Mouse (Mus musculus) midbrain, postnatal 0 days (tissue): Measurements from ENCODE around the gene Hipk2. TPM values are rescaled to one million over a fixed set of nuclear protein-coding genes. Genes with fewer than 3 reads are reported as not detected.
"Not testable (repeated sequence)": the region's sequence is repeated elsewhere in the genome, so short reads cannot be mapped to it uniquely, and the experiment has no call there.

Experiments used
- ATAC-seq: fragments of 200-750 bp; cut with Nextera tagmentation; 2 replicates; pipeline ENCODE4 v1.8.0; 2017; ENCODE audit warnings: moderate number of reproducible peaks, mild to moderate bottlenecking, moderate TSS enrichment, moderate library complexity; ENCODE audit not compliant: low FRiP score
- DNase-seq: peaks from one replicate; pipeline ENCODE4 v3.0.0-alpha.2; 2015; ENCODE audit warnings: low spot score
- H3K27ac ChIP-seq: fragments of 300-500 bp; sonication (generic); 2 replicates; pipeline ENCODE4 v1.5.1; 2014; ENCODE audit warnings: low read depth, mild to moderate bottlenecking, low read length, mixed read lengths
- H3K27me3 ChIP-seq: fragments of 300-500 bp; sonication (generic); 2 replicates; pipeline ENCODE4 v1.6.1; 2014; ENCODE audit warnings: low read length, control low read depth, mixed read lengths; ENCODE audit not compliant: insufficient read depth
- H3K36me3 ChIP-seq: fragments of 300-500 bp; sonication (generic); 2 replicates; pipeline ENCODE4 v1.6.1; 2014; ENCODE audit warnings: low read length, control low read depth, mixed read lengths; ENCODE audit not compliant: insufficient read depth
- H3K4me1 ChIP-seq: fragments of 300-500 bp; sonication (generic); 2 replicates; pipeline ENCODE4 v1.6.1; 2014; ENCODE audit warnings: mild to moderate bottlenecking, control low read depth, antibody characterized with exemption, low read length, mixed read lengths; ENCODE audit not compliant: insufficient read depth
- H3K4me2 ChIP-seq: fragments of 300-500 bp; sonication (generic); 2 replicates; pipeline ENCODE4 v1.6.1; 2014; ENCODE audit warnings: low read depth, mild to moderate bottlenecking, low read length, mixed read lengths; ENCODE audit not compliant: poor library complexity, severe bottlenecking
- H3K4me3 ChIP-seq: fragments of 300-500 bp; sonication (generic); 2 replicates; pipeline ENCODE4 v1.5.1; 2014; ENCODE audit warnings: low read depth, mild to moderate bottlenecking, low read length, moderate library complexity
- H3K9ac ChIP-seq: fragments of 300-500 bp; sonication (generic); replicated peaks from 2 replicates; pipeline ENCODE4 v1.6.1; 2014; ENCODE audit warnings: mild to moderate bottlenecking, low read length, moderate library complexity, mixed read lengths; ENCODE audit not compliant: poor library complexity, severe bottlenecking
- H3K9me3 ChIP-seq: fragments of 300-500 bp; sonication (generic); 2 replicates; pipeline ENCODE4 v1.6.1; 2016; ENCODE audit warnings: low read length, control low read depth
- CTCF ChIP-seq: IDR thresholded peaks from 2 replicates; pipeline ENCODE4 v1.5.1; 2016; ENCODE audit warnings: antibody characterized with exemption, mild to moderate bottlenecking
- WGBS: fragments of 180-500 bp; shearing (Covaris S2); extraction: QIAGEN DNeasy Blood & Tissue Kit; methylation state at CpG from one replicate; pipeline ENCODE4 v1.1.7; 2014; 5-methylcytosine and 5-hydroxymethylcytosine counted together
- polyA plus RNA-seq: library from polyadenylated mRNA; unstranded; fragments of >200 nt; fragmentation: Nextera tagmentation; extraction: Ambion mirVana; gene quantifications from 2 replicates; pipeline ENCODE4 v1.2.1, GENCODE M21; 2015
- total RNA-seq: library from RNA; depleted of rRNA; stranded (reverse); fragments of >200 nt; gene quantifications from 2 replicates; pipeline ENCODE4 v1.2.3, GENCODE M21; 2014

Gene Hipk2
- total and polyA plus RNA-seq, 2 experiments from 2014 or later = 24.3 to 71.0 TPM

DNA sequence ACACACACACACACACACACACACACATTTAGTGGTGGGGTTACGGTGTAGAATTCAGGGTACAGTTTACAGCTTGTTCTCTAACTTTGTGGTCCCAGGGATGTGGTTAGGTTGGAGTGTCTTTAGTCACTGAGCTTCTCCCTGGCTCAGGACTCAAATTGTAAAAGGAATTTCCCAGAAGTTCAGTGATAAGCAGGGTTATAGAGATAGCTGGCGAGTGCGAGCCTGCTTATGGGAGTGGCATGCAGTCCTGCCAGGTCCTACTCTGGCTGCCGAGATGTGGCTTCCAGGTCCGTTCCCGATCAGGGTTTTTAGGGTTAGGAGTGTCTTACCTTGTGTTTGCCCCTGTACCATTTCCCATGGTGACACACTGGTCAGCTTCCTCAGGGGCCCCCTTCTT lies 199.7 kb downstream of the Hipk2 start:
- WGBS = 84% methylated on average over 6 of the region's 6 CpGs

DNA sequence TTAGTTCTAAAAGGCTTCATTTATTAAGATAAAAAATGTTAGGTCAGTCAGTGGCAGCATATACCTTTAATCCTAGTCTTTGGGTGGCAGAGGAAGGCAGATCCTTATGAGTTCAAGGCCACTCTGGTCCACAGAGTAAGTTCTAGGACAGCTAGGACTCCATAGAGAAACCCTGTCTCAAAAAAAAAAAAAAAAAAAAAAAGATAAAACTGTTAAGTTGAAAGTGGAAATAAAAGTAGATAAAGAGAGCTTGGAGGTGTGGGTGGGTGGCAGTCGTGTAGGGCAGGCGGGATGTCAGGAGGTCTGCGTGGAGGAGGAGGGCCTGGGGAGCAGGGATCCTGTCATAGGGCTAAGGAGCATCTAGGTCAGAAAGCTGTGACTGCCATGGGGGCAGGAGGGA lies 204.0 kb downstream of the Hipk2 start:
- no peaks in the 10 kb centered on the region for H3K9me3 ChIP-seq
- H3K36me3 ChIP-seq = peaks cover 6% of the 10 kb centered on the region; the same call in 1 of the 2 replicates
- no peaks in the 10 kb centered on the region for H3K4me1 ChIP-seq
- no peak overlapping the region for H3K4me2 ChIP-seq
- DNase-seq (no peak), ATAC-seq (no peak)
- H3K27me3 ChIP-seq = no peaks in the 10 kb centered on the region
- TF ChIP-seq CTCF = no peak
- 94% methylated on average over 3 of the region's 3 CpGs for WGBS
- no peak overlapping the region for H3K4me3 ChIP-seq
- H3K9ac ChIP-seq = no peak overlapping the region
- H3K27ac ChIP-seq = no peak overlapping the region

More for the DNA sequence above, 199.7 kb downstream of the Hipk2 start:
- Histone ChIP-seq H3K9ac (no peak overlapping the region), H3K4me2 (no peak overlapping the region), H3K4me1 (no peaks in the 10 kb centered on the region), H3K36me3 (peaks cover 21% of the 10 kb centered on the region), H3K4me3 (no peak overlapping the region), H3K27me3 (no peaks in the 10 kb centered on the region), H3K27ac (no peak overlapping the region), H3K9me3 (no peaks in the 10 kb centered on the region)
- ATAC-seq = no peak
- no peak for DNase-seq
- no peak for TF ChIP-seq CTCF

DNA sequence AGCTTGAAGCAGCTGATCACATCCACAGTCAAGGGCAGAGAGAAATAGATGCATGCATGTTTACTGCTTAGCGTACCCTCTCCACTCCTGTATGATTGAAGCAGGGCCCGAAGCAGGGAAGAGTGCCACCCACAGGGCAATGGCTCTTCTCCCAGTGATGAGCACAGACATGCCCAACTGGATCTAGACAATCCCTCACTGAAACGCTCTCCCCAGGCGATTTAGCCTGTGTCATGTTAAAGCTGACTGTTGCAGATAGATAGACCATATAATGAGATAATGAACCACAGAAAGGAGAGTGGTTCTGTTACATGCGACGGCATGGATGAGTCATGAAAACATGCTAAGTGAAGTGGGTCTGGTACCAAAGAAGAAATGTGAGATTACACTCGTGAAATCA lies 204.7 kb downstream of the Hipk2 start:
- 73% methylated on average over 7 of the region's 7 CpGs for WGBS
- TF ChIP-seq CTCF = no peak
- Histone ChIP-seq H3K9me3 (no peaks in the 10 kb centered on the region), H3K4me2 (no peak overlapping the region), H3K9ac (no peak overlapping the region), H3K27me3 (no peaks in the 10 kb centered on the region), H3K4me1 (no peaks in the 10 kb centered on the region), H3K4me3 (no peak overlapping the region), H3K27ac (no peak overlapping the region), H3K36me3 (peaks cover 6% of the 10 kb centered on the region; the same call in 1 of the 2 replicates)
- no peak for ATAC-seq
- no peak for DNase-seq

DNA sequence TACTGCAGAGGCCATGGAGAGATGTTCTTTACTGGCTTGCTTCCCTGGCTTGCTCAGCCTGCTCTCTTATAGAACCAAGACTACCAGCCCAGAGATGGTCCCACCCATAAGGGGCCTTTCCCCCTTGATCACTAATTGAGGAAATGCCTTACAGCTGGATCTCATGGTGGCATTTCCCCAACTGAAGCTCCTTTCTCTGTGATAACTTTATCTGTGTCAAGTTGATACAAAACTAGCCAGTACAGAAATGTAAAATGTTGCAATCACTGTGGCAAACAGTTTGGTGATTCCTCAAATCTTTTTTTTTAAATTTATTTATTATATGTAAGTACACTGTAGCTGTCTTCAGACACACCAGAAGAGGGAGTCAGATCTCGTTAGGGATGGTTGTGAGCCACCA lies 205.5 kb downstream of the Hipk2 start:
- not testable (repeated sequence) for H3K4me2 ChIP-seq, H3K4me3 ChIP-seq, H3K9me3 ChIP-seq, ATAC-seq, H3K4me1 ChIP-seq, DNase-seq, H3K36me3 ChIP-seq, H3K27me3 ChIP-seq, H3K9ac ChIP-seq, H3K27ac ChIP-seq
- 70% methylated on average over 1 of the region's 1 CpGs for WGBS

DNA sequence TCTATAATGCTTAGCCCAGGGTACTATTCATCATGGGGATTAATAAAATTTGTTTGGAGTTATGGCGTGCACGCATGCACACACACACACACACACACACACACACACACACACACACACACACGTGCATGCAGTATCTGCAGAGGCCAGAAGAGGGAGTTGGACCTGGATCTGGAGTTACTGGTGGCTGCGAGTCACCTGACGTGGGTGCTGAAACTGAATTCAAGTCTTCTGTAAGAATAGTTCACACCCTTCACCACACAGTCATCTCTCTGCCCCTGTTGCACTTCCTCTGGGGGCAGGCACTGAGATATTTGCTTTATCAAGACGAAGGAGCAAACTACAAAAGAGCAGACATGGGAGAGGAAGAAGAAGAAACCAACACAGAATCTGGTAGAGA lies 206.4 kb downstream of the Hipk2 start:
- no peak overlapping the region for H3K4me2 ChIP-seq
- no peak for DNase-seq
- no peak overlapping the region for H3K9ac ChIP-seq
- H3K36me3 ChIP-seq = peaks cover 6% of the 10 kb centered on the region; the same call in 1 of the 2 replicates
- H3K27ac ChIP-seq = no peak overlapping the region
- H3K27me3 ChIP-seq = no peaks in the 10 kb centered on the region
- WGBS = 82% methylated on average over 6 of the region's 6 CpGs
- peak; percentile 35 for TF ChIP-seq CTCF
- ATAC-seq = no peak
- no peaks in the 10 kb centered on the region for H3K9me3 ChIP-seq
- H3K4me3 ChIP-seq = no peak overlapping the region
- no peaks in the 10 kb centered on the region for H3K4me1 ChIP-seq

DNA sequence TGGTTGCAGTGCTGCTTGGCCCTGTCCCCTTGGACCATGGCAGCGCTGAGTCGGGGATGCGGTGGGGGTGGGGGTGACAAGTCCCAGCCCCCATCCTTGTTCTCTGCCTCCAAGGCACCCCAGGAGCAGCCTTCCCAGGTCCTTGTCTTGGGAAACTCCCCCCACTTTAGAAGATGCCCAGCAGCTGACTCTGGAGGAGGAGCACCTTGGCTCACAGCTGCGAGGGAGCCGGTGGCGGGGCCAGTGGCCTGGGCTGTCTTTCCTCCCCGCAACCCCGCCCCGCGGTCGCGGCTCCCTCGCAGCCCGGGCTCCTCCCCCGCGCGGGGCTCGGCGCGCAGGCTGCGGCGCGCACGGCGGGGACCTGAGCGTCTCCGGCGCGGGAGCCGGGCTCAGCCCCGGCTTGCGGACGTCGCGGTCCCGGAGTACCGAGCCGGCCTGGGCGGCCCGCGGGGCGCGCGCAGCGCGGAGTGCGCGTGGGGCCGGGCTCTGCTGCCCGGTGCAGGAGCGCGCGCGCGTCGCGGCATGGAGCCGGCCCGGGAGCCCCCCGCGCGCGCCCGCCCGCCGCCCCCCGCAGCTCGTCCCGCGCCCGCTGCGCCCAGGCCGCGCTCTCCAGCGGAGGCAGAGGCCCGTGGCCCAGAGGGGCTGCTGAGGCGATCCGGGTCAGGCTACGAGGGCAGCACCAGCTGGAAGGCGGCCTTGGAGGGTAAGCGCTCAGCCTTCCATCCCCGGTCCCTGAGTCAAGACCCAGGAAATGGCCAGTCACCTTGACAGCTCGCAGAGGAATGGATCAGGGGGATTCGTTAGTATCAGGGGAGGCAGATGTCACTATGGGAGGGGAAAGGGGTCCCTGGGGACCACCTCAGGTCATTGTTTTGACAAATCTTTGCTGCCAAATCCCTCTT lies 213.0 kb downstream of the Hipk2 start, which contains the start of gene Clec2l:
Gene Clec2l, plus strand, starts transcription at position 356 of the 902 bp plus-strand sequence.
- Histone ChIP-seq H3K4me1 (peaks cover 5% of the 10 kb centered on the region; the same call in 1 of the 2 replicates), H3K36me3 (no peaks in the 10 kb centered on the region), H3K9me3 (no peaks in the 10 kb centered on the region), H3K4me2 (peak within 1 kb of the TSS; percentile 84), H3K4me3 (peak within 1 kb of the TSS; percentile 73), H3K9ac (peak within 1 kb of the TSS; percentile 93), H3K27ac (peak within 1 kb of the TSS; percentile 73), H3K27me3 (no peaks in the 10 kb centered on the region)
- DNase-seq = peak; percentile 52
- no peak for TF ChIP-seq CTCF
- peak; percentile 88 for ATAC-seq
- 1% methylated on average over 69 of the region's 84 CpGs for WGBS
